Mouse (Mus musculus) testis, adult 2 months (tissue): ENCODE measurements around the gene Kcnq1. TPM values are rescaled to one million over a fixed set of nuclear protein-coding genes. Genes with fewer than 3 reads are reported as not detected.

Experiments
- H3K27ac ChIP-seq: fragments of 200-500 bp; 2 replicates; pipeline ENCODE4 v1.5.1; 2012; ENCODE audit warnings: low read depth, low read length; ENCODE audit not compliant: control insufficient read depth, insufficient read depth
- H3K27me3 ChIP-seq: fragments of 200-500 bp; 2 replicates; pipeline ENCODE4 v1.6.1; 2012; ENCODE audit warnings: mild to moderate bottlenecking, low read length, moderate library complexity; ENCODE audit not compliant: control insufficient read depth, insufficient read depth
- H3K36me3 ChIP-seq: fragments of 200-500 bp; 2 replicates; pipeline ENCODE4 v1.6.1; 2012; ENCODE audit warnings: mild to moderate bottlenecking, low read length; ENCODE audit not compliant: control insufficient read depth, insufficient read depth
- H3K4me1 ChIP-seq: fragments of 200-500 bp; 2 replicates; pipeline ENCODE4 v1.6.1; 2012; ENCODE audit warnings: low read length; ENCODE audit not compliant: control insufficient read depth, insufficient read depth
- H3K4me3 ChIP-seq: fragments of 200-500 bp; 2 replicates; pipeline ENCODE4 v1.5.1; 2012; ENCODE audit warnings: low read depth, mild to moderate bottlenecking, low read length, moderate library complexity, mixed read lengths; ENCODE audit not compliant: control insufficient read depth
- CTCF ChIP-seq: fragments of 200-500 bp; IDR thresholded peaks from 2 replicates; pipeline ENCODE4 v1.5.1; 2012; ENCODE audit warnings: low read depth, mild to moderate bottlenecking, inconsistent platforms, low read length, moderate library complexity; ENCODE audit not compliant: control insufficient read depth, insufficient read depth, insufficient replicate concordance
- POLR2A ChIP-seq: fragments of 200-500 bp; IDR thresholded peaks from 2 replicates; pipeline ENCODE4 v1.6.1; 2012; ENCODE audit warnings: low read depth, mild to moderate bottlenecking, inconsistent platforms, low read length, moderate library complexity; ENCODE audit not compliant: control insufficient read depth
- polyA plus RNA-seq: library from polyadenylated mRNA; depleted of rRNA; stranded (reverse); fragments of >200 nt; gene quantifications from 2 replicates; pipeline ENCODE4 v1.2.3, GENCODE M21; 2012

Gene Kcnq1
- polyA plus RNA-seq, 1 experiment, result 1.6 TPM

DNA sequence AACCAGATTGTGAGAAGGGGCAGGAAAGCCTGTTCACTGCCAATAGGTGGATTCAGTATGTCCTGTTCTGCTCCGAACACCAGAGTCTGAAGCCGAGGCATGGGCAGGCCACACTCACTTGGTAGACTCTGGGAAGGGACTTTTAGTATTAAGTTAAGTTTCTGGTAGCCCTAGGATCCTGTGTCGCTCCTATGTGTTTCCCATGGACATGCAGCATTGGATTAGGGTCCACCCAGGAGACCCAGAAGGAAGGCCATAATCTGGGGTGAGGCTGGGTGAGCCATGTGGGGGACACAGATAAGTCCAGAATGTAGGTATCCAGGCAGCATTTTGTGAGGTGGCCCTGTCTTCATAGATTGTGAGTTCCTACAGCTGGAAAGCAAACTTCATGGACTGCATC, 81.0 kb downstream of the Kcnq1 start:
- no peaks in the 10 kb centered on the region for H3K36me3 ChIP-seq
- TF ChIP-seq POLR2A (no peak), CTCF (no peak)
- no peak overlapping the region for H3K4me3 ChIP-seq
- no peaks in the 10 kb centered on the region for H3K27me3 ChIP-seq
- H3K27ac ChIP-seq, result no peak overlapping the region
- no peaks in the 10 kb centered on the region for H3K4me1 ChIP-seq

DNA sequence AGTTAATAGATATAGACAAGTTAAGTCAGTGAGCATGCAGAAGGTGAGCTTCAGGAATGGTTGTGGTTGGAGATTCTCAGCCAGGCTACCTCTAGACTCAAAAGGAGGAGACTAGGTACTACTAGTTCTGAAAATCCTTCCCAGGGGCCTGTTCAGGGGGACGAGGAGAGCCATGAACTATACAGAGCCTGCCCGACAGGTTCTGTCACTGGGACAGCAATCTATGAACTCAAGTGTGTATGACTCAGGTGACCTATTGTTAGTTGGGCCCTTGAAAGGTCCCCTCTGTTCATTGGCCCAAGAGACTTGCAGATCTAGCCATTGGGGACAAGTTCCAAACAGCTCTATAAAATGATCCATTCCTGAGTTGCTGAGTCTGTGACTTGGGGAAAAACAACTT, 82.4 kb downstream of the Kcnq1 start:
- TF ChIP-seq POLR2A, result no peak
- no peak for TF ChIP-seq CTCF
- no peaks in the 10 kb centered on the region for H3K27me3 ChIP-seq
- no peaks in the 10 kb centered on the region for H3K36me3 ChIP-seq
- H3K27ac ChIP-seq, result no peak overlapping the region
- no peaks in the 10 kb centered on the region for H3K4me1 ChIP-seq
- no peak overlapping the region for H3K4me3 ChIP-seq

DNA sequence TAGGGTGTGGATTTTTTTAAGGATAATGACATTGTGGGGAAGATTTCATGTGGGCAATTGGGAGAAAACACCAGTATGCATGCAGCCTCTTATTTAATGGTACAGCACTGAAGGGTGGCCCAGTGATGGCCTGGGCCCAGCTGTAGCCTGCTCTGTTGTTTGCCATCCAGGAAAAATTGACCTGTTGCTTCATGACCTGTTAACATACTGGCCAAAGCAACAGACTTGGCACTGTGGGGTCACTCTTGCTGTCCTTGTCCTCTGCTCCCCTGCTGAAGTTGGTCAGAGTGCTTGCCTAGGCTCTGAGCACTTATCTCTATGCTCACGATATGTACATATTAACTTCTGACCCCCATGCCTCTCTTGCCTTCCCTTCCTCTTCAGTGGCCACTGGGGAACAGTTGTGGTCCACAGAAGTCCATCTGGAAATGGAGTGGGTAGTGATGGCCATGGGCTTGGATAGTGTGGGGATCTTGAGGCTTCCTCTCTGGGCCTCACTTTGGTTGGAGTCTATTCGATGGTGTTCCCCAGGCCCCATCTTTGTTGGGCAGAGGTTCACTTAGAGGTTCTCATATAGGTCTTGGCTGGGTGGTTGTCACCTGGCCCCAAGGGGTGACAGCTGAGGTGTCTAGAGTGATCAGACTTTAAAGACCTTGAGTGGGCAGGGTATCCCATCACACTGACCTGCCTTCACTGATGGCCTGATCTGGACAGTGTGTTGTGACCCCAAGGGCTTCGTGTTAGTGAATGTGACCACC, 84.0 kb downstream of the Kcnq1 start:
- H3K4me1 ChIP-seq, result peaks cover 3% of the 10 kb centered on the region
- no peak overlapping the region for H3K27ac ChIP-seq
- no peaks in the 10 kb centered on the region for H3K27me3 ChIP-seq
- TF ChIP-seq POLR2A (no peak), CTCF (no peak)
- H3K36me3 ChIP-seq, result no peaks in the 10 kb centered on the region
- H3K4me3 ChIP-seq, result no peak overlapping the region

DNA sequence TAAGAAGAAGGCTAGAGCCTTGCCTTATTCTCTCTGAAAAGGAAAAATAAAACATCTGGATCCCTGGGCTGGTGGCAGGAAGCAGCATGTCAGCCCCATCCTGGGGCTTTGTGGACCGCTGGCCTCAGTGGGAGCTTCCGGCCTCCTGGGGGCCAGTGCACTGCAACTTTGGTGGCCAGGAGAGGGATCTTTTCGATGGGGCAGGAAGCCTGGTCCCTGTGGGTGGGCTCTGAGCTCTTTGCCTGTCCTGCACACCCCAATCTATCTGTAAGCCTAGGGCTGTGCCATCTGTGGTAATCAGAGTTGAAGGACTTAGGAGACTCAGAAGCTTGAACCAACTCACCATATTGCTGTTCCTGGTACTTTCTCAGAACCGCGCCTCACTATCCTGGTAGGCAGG, 84.7 kb downstream of the Kcnq1 start:
- Histone ChIP-seq H3K4me3 (no peak overlapping the region), H3K27me3 (no peaks in the 10 kb centered on the region), H3K27ac (no peak overlapping the region), H3K36me3 (no peaks in the 10 kb centered on the region), H3K4me1 (peaks cover 7% of the 10 kb centered on the region)
- no peak for TF ChIP-seq POLR2A
- TF ChIP-seq CTCF, result no peak

DNA sequence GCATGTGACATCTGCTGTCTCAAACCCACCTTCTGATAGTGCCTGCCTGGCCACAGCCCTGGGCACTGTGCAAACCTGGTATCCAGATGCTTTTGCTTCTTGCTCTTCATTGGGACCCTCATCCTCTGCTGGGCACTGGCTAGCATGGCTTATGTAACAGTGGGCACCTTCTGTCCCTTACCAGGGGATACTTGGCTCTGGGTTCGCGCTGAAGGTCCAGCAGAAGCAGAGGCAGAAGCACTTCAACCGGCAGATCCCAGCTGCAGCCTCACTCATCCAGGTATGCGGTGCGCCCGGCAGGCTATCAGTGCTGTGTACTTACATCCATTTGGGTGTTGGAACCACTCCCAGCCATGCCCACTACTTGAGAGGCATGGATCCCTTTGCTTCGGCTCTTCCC, 86.2 kb downstream of the Kcnq1 start:
- H3K4me1 ChIP-seq, result peaks cover 7% of the 10 kb centered on the region
- no peaks in the 10 kb centered on the region for H3K27me3 ChIP-seq
- H3K27ac ChIP-seq, result no peak overlapping the region
- no peaks in the 10 kb centered on the region for H3K36me3 ChIP-seq
- H3K4me3 ChIP-seq, result no peak overlapping the region
- TF ChIP-seq POLR2A (no peak), CTCF (no peak)

DNA sequence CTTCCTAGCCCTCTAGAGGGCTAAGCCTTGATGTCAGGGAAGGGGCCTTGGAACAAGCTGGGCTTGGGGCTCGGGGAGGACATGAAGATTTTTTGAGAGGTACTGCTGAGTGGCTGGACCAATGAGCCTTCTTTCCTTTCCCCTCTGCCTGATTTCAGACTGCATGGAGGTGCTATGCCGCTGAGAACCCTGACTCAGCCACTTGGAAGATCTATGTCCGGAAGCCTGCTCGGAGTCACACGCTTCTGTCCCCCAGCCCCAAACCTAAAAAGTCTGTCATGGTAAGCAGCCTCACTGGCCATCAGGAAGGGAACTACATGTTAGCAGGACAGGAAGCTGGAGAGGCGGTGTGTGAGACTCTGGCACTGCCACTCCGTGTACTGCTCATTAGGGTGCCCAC, 87.9 kb downstream of the Kcnq1 start:
- no peaks in the 10 kb centered on the region for H3K36me3 ChIP-seq
- peaks cover 7% of the 10 kb centered on the region for H3K4me1 ChIP-seq
- H3K4me3 ChIP-seq, result no peak overlapping the region
- H3K27ac ChIP-seq, result no peak overlapping the region
- no peaks in the 10 kb centered on the region for H3K27me3 ChIP-seq
- TF ChIP-seq POLR2A (no peak), CTCF (no peak)

DNA sequence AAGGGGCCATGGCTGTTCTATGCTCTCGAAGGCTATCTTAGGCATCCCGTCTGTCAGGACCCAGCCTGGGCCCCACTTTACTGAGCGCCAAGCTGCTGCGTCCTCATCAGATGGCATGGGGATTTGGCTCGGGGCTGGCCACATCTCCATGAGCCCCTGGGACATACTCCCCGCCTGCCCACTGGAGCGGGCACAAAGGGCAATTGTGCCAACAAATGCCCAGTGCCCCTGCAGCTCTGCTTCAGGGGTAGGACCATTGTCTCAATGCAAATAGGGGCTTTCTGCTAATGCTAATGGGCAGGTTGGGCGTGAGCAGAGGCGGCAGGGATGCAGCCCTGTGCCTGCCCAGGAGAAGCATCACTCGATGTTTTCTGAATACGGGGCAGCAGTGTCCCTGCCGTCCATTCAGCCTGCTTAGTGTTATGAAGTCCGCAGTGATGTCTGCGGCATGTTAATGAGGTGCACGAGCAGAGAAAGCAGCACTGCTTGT, 91.8 kb downstream of the Kcnq1 start:
- no peaks in the 10 kb centered on the region for H3K36me3 ChIP-seq
- no peaks in the 10 kb centered on the region for H3K27me3 ChIP-seq
- peaks cover 7% of the 10 kb centered on the region for H3K4me1 ChIP-seq
- TF ChIP-seq CTCF, result no peak
- TF ChIP-seq POLR2A, result no peak
- H3K4me3 ChIP-seq, result no peak overlapping the region
- no peak overlapping the region for H3K27ac ChIP-seq
